Mouse (Mus musculus): Measurements from ENCODE around the gene Aph1c.

DNA sequence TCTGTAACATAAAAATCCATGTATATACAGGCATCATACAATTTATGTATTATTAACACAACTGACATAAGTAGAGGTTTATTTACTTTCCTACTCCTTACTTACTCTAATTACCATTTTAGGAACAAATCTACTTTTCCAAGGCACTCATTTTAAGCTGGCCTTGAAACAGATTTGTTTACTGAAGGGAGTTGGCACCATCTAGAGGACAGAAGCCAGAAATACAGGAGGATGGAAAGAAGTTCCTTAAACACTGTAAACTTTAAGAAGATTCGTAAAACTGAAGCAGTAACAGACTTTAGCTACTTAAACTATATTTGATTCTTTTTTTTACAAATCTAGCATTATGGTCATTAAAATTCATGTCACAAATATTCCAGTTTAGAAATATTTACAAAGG, 8.5 kb downstream of the Aph1c start:
- TF ChIP-seq CTCF (IDR thresholded peaks at IDR 0.05; ENCODE audit: low read depth, low read length) = peak; percentile 40
- TF ChIP-seq POLR2A (IDR thresholded peaks at IDR 0.05; ENCODE audit: extremely low read depth, insufficient read depth, low read length) = no peak
